Mouse (Mus musculus) monocyte, adult 5-6 weeks (primary cell): ENCODE data around the gene Tle2. TPM values are rescaled to one million over a fixed set of nuclear protein-coding genes. Genes with fewer than 3 reads are reported as not detected.

Experiments
- ATAC-seq: fragments of 153-309, 156-312 bp; replicated peaks from 2 replicates; pipeline ENCODE4 v1.8.0; 2017; ENCODE audit warnings: mild to moderate bottlenecking; ENCODE audit not compliant: low TSS enrichment, insufficient number of reproducible peaks, severe bottlenecking, poor library complexity, low FRiP score
- total RNA-seq: library from RNA; stranded (forward); fragments of 200-1000, 200-491, 200-594 nt; gene quantifications from 3 replicates; pipeline ENCODE4 v1.2.3, GENCODE M21; 2017

The Tle2 gene
- total RNA-seq, 1 experiment from 2014 or later, result 3.2 TPM

DNA sequence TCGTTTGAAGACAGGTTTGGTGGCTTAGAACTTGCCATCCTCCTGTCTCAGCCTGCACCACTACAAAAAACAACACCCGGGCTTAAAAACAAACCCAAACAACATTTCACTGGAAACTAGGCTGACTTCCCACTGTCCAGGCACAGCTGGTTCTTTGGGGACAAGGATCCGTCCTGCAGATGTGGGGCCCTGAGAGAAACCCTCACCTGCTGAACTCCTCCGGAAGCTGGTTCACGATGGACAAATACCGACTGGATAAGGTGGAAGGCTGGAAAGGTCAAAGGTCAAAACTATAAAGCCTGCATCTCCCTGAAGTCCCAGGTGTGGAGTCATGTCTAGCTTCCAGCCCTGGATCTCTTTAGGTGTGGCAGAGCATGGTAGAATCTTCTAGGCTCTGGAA is 24.5 kb downstream of the Tle2 start:
- no peak for ATAC-seq

DNA sequence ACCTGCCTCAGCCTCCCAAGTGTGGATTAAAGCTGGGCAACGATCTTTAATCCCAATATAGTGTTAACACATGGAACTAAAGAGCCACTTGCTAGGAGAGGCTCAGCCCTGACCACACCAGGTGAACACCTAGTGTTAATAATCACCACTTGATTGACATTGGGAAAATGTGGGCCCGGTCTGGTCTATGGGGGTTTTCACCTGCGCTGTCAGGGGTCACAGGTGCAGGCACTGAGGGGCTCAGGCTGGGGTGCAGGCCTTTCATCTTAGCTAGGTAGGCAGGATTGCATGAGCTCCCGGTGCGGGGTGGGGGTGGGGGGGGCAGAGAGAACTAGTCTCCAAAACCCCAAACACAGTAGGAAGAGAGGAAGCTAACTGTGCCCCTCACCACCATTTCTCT is 25.3 kb downstream of the Tle2 start:
- ATAC-seq, result no peak

DNA sequence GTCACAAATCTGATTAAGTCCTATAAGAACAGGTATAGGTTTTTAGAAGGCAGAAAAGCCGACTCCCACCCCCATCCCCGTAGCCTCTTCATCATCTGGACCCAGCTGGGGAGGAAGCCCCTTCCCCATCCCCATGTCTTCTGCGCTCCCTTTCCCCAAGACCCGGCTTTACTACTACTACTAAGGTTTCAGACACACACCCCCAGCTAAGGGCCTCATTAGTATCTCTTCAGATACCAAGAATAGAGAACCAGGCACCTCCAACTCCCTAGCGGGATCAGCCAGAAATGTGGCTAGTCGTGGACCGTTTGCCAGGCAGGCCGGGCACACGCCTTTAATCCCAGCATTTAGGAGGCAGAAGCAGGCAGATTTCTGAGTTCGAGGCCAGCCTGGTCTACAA is 25.7 kb downstream of the Tle2 start:
- no peak for ATAC-seq

DNA sequence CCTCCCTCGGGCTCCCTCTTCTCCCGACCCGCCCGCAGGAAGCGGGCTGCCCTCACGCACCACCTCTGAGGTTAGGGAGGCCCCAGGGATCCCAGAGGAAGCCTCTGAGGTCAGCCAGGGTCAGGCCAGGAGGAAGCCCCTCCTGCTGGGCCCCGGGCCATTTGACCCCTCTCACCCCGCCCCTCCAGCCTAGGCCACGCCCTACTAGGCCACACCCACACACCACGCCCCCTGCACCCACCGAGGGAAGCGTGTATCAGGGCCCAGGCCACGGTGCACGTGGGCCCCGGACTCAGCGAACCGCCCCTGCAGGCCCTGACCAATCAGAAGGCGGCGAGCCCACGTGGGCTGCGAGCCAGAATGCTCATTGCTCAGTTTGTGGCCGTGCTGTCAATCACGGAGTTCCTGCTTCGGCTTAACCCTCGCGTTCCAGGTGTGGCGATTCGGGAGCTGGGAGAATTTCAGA is 26.4 kb downstream of the Tle2 start, which contains the start of gene Tle6:
Gene Tle6 (minus strand): TSS at position 336 of the 466 bp plus-strand sequence.
- ATAC-seq, result peak; percentile 52

DNA sequence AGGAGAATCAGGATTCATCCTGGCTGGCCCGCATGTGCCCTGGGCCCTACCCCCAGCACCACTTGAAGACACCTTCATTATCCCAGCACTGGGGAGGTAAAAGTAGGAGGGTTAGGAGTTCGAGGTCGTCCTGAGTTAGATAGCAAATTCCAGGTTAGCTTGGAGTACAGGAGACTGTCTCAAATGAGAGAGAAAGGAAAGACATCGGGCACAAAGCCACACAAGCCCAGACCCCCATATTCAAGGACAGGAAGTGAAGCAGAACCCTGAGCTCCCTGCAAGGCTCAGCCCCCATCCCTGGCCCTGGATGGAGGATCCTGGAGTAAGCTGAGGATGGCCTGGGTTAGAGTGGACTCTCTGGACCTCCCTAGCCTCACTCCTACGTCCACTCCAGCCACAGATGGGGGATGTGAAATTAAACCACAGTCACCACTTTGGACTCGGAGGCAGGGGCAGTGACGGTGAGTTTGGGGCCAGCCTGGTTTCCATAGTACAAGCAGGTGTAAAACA is 27.1 kb downstream of the Tle2 start:
- ATAC-seq, result no peak

- ATAC-seq, result 0 out of 2 replicates have a peak, but pooled peaks have one; percentile 13
Observed at GRCm38 (mm10) chr10:81602741-81603151, 28.4 kb downstream of the Tle2 start.

DNA sequence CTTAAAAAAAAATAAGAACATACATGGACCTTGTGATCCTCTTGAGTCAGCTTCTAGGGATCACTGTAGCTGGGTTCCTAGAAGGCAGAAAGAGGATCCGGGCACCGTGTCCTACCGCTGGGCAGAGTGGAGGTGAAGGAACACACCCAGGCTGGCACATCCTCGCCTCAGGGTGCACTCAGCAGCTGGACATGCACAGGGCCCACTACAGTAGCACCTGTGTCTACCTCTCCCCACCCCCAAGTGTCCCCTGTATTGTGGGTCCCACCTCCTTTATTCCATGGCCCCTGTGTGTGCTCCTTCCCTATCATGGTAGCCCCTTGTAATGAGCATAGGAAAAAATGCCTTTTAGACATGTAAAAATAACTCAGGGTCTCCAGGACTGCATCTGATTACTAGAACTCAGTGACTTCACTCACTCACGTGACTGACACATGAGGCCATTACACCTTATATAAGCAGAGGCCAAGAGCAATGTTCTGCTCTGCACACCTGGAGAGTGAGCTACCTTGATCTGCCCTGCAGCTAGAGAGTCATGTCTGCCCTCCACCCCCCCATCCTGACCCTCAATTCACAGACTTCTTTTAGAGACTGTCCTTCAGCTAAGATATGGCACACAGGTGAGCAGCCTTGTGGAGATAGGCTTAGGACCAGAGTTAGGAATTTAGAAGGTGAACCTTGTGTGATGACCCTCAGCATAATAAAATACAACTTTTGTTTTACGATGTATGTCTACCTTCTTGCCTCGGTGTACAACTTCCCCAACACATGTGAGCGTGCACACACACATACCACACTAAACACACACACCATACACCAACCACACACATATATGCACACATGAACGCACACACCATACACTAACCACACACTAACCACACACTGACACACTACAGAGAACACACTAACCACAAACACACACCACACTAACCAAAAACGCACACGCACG is 29.9 kb downstream of the Tle2 start:
- ATAC-seq, result peak; percentile 12; the same call in 1 of the 2 replicates

- peak; percentile 33 for ATAC-seq
Observed at GRCm38 (mm10) chr10:81604968-81605665, 30.8 kb downstream of the Tle2 start.

GRCm38 (mm10) chr10:81605666-81605973 is 31.3 kb downstream of the Tle2 start:
- no peak for ATAC-seq

GRCm38 (mm10) chr10:81605974-81606751 is 31.8 kb downstream of the Tle2 start, which contains the start of gene BC025920:
Gene BC025920, plus strand, starts transcription at chr10:81606270.
- peak; percentile 75 for ATAC-seq

- no peak for ATAC-seq
Observed at GRCm38 (mm10) chr10:81608308-81608707, 33.9 kb downstream of the Tle2 start.

DNA sequence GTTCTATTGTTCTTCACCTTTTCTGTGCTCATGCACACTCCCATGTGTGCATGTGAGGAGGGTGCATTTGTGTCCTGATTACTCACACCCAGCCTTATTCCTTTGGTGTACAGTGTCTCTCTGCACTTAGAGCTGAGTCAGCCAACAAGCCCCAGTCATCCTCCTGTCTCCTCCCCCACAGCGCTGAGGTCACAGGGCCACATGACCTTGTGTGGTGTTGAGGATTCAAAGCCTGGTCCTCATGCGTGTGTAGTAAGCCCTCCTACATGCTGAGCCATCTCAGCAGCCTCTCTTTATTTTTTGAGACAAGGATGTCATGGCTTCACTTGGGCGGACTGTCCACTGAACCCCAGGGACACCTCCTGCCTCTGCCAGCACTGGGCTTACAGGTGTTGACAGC is 38.4 kb downstream of the Tle2 start:
- no peak for ATAC-seq

GRCm38 (mm10) chr10:81615486-81615885 is 41.1 kb downstream of the Tle2 start:
- ATAC-seq, result no peak

- no peak for ATAC-seq
Observed at GRCm38 (mm10) chr10:81619976-81620375, 45.6 kb downstream of the Tle2 start.

- ATAC-seq, result no peak
Observed at GRCm38 (mm10) chr10:81620786-81621185, 46.4 kb downstream of the Tle2 start.

DNA sequence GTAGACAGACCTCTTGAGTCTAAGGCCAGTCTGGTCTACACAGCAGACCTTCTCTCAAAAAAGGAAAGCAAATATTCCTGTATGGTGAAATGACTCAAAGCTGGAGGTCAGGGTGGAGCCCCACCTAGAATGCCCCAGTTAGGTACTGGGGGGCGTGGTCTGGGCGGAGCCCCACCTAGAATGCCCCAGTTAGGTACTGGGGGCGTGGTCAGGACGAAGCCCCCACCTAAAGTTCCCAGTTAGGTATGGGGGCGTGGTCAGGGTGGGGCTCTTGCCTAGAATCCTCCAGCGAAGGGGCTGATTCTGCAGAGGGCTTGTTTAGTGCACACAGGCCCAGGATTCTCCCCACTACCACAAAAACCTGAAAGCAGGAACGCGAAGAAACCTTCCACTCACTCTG is 49.1 kb downstream of the Tle2 start:
- ATAC-seq, result no peak

DNA sequence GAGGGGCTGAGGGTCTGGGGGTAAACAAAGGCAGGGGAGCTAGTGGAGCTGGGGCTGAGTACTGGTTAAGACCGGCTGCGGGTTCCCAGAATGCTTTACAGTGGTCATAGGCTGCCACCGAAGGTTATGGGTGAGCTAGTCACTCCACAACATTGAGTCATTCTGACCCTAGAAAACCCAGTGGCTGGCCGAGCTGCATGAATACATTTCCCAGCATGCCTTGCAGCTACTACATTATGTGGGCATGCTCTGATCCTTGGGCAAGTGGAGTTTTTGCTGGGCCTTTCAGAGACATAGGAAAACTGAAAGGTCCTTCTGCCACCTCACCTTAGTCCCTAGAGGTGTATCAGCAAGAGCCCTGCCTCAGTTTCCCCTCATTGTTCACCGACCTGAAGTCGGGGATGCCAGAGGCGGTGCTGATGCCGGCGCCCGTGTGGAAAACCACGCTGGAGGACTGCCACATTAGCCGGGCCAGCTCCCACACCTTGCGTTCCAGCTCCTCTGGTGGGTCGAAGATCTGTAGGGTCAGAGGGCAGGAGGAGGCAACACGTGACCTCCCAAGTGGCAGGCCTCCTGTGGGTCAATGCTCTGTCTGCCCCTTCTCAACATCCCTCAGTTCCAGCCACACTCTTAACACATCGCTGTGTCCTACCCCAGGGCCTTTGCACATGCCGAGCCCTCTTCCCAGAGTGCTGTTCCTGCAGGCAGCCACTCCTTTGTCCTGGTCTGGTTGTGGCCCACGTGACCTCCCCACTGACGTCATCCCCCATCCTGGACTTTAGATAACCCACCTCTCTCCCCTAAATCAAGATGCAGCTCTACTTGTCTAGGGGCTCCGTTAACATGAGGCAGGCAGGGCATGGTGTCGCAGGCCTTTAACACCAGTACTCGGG is 52.0 kb downstream of the Tle2 start:
- ATAC-seq, result 0 out of 2 replicates have a peak, but pooled peaks have one; percentile 5
